Mouse (Mus musculus): ENCODE results near the gene Ntn3.

GRCm38 (mm10) chr17:24167120-24167519 lies 42.2 kb downstream of the Ntn3 start:
- TF ChIP-seq EP300 (IDR thresholded peaks at IDR 0.05) (no peak), CTCF (IDR thresholded peaks at IDR 0.05) (no peak)
